Mouse (Mus musculus) pancreas, adult 10 weeks (tissue): ENCODE data around the gene Polr3f. TPM values are rescaled to one million over a fixed set of nuclear protein-coding genes. Genes with fewer than 3 reads are reported as not detected.

Experiments used
- polyA plus RNA-seq: library from polyadenylated mRNA; stranded (reverse); fragments of 350-450 nt; fragmentation: Illumina TruSeq; extraction: RNeasy Lipid Tissue Mini Kit (QIAGEN cat#74804); gene quantifications from one replicate; pipeline ENCODE4 v1.2.3, GENCODE M21; 2015; ENCODE audit warnings: low read depth, low replicate concordance; ENCODE audit not compliant: insufficient read depth

Gene Polr3f
- polyA plus RNA-seq = 3.7 TPM

DNA sequence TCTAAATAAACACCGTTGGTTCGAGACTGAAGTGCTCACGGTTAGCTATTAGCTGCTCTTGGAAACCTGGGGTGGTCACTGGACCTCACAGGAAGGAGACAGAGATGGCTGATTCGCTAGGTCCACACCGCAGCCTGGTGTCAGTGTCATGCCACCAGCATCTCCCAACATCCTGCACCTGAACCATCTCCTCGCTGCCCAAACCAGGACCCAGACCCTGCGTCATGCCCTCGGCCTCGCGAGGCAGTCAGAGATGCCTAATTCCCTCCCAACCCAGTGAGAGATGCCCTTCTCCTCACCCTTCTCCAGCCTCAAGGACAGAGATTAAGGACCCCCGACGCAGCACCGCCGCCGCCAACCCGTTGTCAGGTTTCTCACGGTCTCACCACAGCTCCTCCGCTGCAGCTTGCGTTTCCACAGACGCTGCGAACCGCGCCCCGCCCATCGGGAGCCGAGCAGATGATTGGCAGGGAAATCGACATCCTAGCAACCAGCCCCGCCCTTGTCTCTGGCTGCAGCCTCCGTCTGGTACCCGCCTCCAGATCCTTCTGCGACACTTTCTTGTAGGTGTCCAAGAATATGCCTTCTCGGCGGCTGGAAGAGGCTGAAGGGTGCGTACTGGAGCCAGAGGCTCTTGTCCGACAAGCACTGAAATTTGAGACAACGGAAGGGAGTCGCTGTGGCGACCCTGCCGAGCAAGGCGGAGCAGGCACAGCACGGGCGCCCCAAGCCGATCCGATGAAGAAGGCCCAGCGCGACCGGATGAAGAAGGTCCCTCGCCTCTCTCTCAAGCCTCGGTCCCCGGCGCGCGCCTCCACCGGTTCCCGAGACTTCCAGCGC is at the start of gene Polr3f, which contains the start of gene Dzank1:
TSS of gene Polr3f (plus strand) at position 738 of the 840 bp plus-strand sequence.
TSS of gene Dzank1 (minus strand) at position 434 of the 840 bp plus-strand sequence.

DNA sequence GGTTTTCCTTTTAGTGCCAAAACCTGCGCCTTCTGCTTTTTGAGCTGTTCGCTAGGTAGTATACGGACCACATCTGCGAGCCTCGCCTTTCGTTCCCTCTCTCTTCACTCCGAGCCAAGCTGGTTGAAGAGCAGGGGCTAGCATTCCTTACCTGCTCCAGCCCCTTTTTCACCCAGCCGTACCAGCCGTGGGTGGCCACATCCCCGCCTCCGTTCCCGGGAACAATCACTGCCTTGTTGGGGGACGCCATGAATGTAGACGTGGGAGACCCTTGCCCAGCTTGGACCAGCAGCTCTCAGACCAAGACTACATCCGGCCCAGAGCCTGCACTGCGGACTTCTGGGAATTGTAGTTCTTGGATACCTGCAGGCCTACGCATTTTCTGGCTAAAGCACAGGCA is 23.0 kb downstream of the Polr3f start, which contains the start of gene Rbbp9:
TSS of gene Rbbp9 (minus strand) at position 341 of the 400 bp plus-strand sequence.

DNA sequence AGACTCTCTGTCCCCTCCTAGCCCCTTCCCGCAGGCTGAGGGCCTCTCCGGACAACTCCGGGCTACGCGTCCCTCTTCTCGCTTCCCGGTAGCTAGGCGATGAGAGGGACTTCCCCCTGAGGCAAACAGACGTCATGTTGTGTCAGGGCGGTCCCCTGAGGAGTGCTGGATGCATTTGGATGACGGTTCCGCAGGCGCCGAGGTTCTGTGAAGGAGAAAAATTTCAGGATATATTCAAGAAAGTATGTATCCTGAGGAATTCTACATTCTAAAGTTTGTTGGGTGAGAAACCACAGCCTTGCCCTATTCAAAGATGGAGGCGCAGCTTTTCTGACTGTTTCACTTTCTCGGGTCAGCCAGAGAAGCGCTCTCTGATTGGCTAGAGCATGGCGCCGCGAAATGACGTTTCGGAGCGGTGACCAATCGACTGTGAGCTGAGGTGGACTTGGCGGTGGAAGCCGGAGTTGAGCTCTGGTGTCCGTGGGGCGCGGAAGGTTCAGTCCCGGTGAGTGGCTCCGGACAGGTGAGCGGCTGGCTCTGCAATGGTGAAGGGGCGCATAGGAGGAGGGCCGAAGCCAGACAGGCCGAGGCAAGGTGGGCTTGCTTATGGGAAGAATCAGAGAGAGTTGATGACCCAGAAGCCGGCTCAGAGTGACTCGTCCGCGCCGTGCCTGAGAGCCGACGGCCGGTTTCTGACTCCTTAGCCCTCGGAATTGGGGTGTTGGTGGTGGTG is 28.5 kb downstream of the Polr3f start, which contains the start of gene Sec23b:
TSS of gene Sec23b (plus strand) at position 410 of the 733 bp plus-strand sequence.

Other genes with a start within 250 kb of the Polr3f start
- 1.6 TPM for gene Ovol2, start 195.6 kb upstream of the Polr3f start, polyA plus RNA-seq
- 6.9 TPM for gene Kat14, start 158.7 kb upstream of the Polr3f start, polyA plus RNA-seq
- gene Pet117, start 158.7 kb upstream of the Polr3f start, polyA plus RNA-seq = 1.6 TPM
- 0.83 TPM for gene Dzank1, start 304 bp upstream of the Polr3f start, polyA plus RNA-seq
- 6.7 TPM for gene Rbbp9, start 23.2 kb downstream of the Polr3f start, polyA plus RNA-seq
- 17.3 TPM for gene Sec23b, start 28.5 kb downstream of the Polr3f start, polyA plus RNA-seq
- gene Smim26, start 66.3 kb downstream of the Polr3f start, polyA plus RNA-seq = 13.4 TPM
- 4.6 TPM for gene Dtd1, start 72.2 kb downstream of the Polr3f start, polyA plus RNA-seq